Mouse (Mus musculus) liver, embryonic 12.5 days (tissue): ENCODE data around the gene Map2k3. TPM values are rescaled to one million over a fixed set of nuclear protein-coding genes. Genes with fewer than 3 reads are reported as not detected.

Source experiments
- polyA plus RNA-seq: library from polyadenylated mRNA; unstranded; fragments of >200 nt; fragmentation: Nextera tagmentation; extraction: Ambion mirVana; gene quantifications from 2 replicates; pipeline ENCODE4 v1.2.1, GENCODE M21; 2016

Gene Map2k3
- polyA plus RNA-seq, 1 experiment from 2014 or later: 173 TPM

Other genes with a start within 250 kb of the Map2k3 start
- 20.2 and 22.1 TPM in 2 replicates for gene Llgl1, start 232.3 kb upstream of the Map2k3 start, polyA plus RNA-seq
- gene Flii, start 204.8 kb upstream of the Map2k3 start, polyA plus RNA-seq: 41.7 and 43.1 TPM in 2 replicates
- 4.4 and 4.5 TPM in 2 replicates for gene Mief2, start 203.6 kb upstream of the Map2k3 start, polyA plus RNA-seq
- 10.3 and 10.9 TPM in 2 replicates for gene Top3a, start 154.7 kb upstream of the Map2k3 start, polyA plus RNA-seq
- gene Smcr8, start 154.5 kb upstream of the Map2k3 start, polyA plus RNA-seq: 4.2 and 4.3 TPM in 2 replicates
- 60.5 and 70.9 TPM in 2 replicates for gene Shmt1, start 120.3 kb upstream of the Map2k3 start, polyA plus RNA-seq
- gene Dhrs7b, start 101.4 kb upstream of the Map2k3 start, polyA plus RNA-seq: 27.3 and 30.4 TPM in 2 replicates
- gene Tmem11, start 52.8 kb upstream of the Map2k3 start, polyA plus RNA-seq: 38.1 and 40.0 TPM in 2 replicates
- gene Natd1, start 17.3 kb upstream of the Map2k3 start, polyA plus RNA-seq: 9.3 and 9.6 TPM in 2 replicates
- 0.07 TPM in 1 of 2 replicates, not detected in the other for gene Kcnj12, start 90.5 kb downstream of the Map2k3 start, polyA plus RNA-seq
- gene Tnfrsf13b, start 194.7 kb downstream of the Map2k3 start, polyA plus RNA-seq: 3.2 and 4.8 TPM in 2 replicates
- 28.5 and 30.8 TPM in 2 replicates for gene Usp22, start 243.0 kb downstream of the Map2k3 start, polyA plus RNA-seq